Mouse (Mus musculus) myocyte (in vitro differentiated cells): ENCODE results near the gene Nubpl.

Source experiments
- CEBPB ChIP-seq: IDR thresholded peaks from 2 replicates; pipeline ENCODE4 v1.6.1; 2011; ENCODE audit warnings: mild to moderate bottlenecking, moderate library complexity; ENCODE audit not compliant: poor library complexity, insufficient read depth, severe bottlenecking
- E2F4 ChIP-seq: IDR thresholded peaks from one replicate; pipeline ENCODE4 v1.6.1; 2011; ENCODE audit warnings: mild to moderate bottlenecking, control low read depth, moderate library complexity; ENCODE audit not compliant: insufficient read depth
- MAX ChIP-seq: IDR thresholded peaks from one replicate; pipeline ENCODE4 v1.6.1; 2011; ENCODE audit warnings: low read depth, mild to moderate bottlenecking, control low read depth
- MYOD1 ChIP-seq, 3 experiments: IDR thresholded peaks; one replicate each; pipeline ENCODE4 v1.6.1; 2011; ENCODE audit warnings: control low read depth in 2 of 3, low read depth in 2 of 3, mild to moderate bottlenecking in 2 of 3, moderate library complexity in 1 of 3; ENCODE audit not compliant: insufficient read length in 2 of 3, control insufficient read depth in 1 of 3
- MYOG ChIP-seq, 3 experiments: IDR thresholded peaks; one replicate each; pipeline ENCODE4 v1.6.1; 2011; ENCODE audit warnings: control low read depth in 2 of 3, low read depth in 2 of 3, mild to moderate bottlenecking in 2 of 3; ENCODE audit not compliant: insufficient read length in 2 of 3, control insufficient read depth in 1 of 3, insufficient read depth in 1 of 3
- POLR2A ChIP-seq: IDR thresholded peaks from one replicate; pipeline ENCODE4 v1.6.1; 2011; ENCODE audit warnings: low read depth, mild to moderate bottlenecking, control low read depth, moderate library complexity; ENCODE audit not compliant: insufficient read length
- POLR2AphosphoS2 ChIP-seq: IDR thresholded peaks from one replicate; pipeline ENCODE4 v1.6.1; 2011; ENCODE audit warnings: low read depth, control low read depth; ENCODE audit not compliant: insufficient read length
- REST ChIP-seq: IDR thresholded peaks from one replicate; pipeline ENCODE4 v1.6.1; 2011; ENCODE audit warnings: mild to moderate bottlenecking, control low read depth, moderate library complexity; ENCODE audit not compliant: insufficient read depth, insufficient read length
- SRF ChIP-seq: IDR thresholded peaks from one replicate; pipeline ENCODE4 v1.6.1; 2011; ENCODE audit warnings: low read depth; ENCODE audit not compliant: control insufficient read depth, insufficient read length
- TCF12 ChIP-seq: IDR thresholded peaks from one replicate; pipeline ENCODE4 v1.6.1; 2011; ENCODE audit warnings: mild to moderate bottlenecking, control low read depth; ENCODE audit not compliant: poor library complexity, insufficient read depth, severe bottlenecking
- TCF3 ChIP-seq: IDR thresholded peaks from one replicate; pipeline ENCODE4 v1.6.1; 2011; ENCODE audit warnings: low read depth, control low read depth; ENCODE audit not compliant: insufficient read length
- USF1 ChIP-seq: IDR thresholded peaks from one replicate; pipeline ENCODE4 v1.6.1; 2011; ENCODE audit warnings: low read depth, mild to moderate bottlenecking, control low read depth, moderate library complexity

- no peak for TF ChIP-seq POLR2A
- TF ChIP-seq POLR2AphosphoS2, result no peak
- no peak for TF ChIP-seq USF1
- TF ChIP-seq REST, result no peak
- TF ChIP-seq TCF12, result no peak
- TF ChIP-seq MYOD1 (IDR thresholded peaks at IDR 0.05; ENCODE audit: control insufficient read depth in 1 of 3, insufficient read length in 2 of 3, low read depth in 2 of 3), result no peak
- no peak for TF ChIP-seq MAX
- TF ChIP-seq TCF3, result no peak
- TF ChIP-seq CEBPB, result no peak
- TF ChIP-seq E2F4, result no peak
- no peak for TF ChIP-seq MYOG (IDR thresholded peaks at IDR 0.05; ENCODE audit: control insufficient read depth in 1 of 3, insufficient read depth in 1 of 3, insufficient read length in 2 of 3, low read depth in 2 of 3)
- TF ChIP-seq SRF, result no peak
Observed at GRCm38 (mm10) chr12:52346611-52347010, 249.1 kb downstream of the Nubpl start.
